Mouse (Mus musculus) hindbrain, embryonic 16.5 days (tissue): ENCODE data around the gene Psmd10. TPM values are rescaled to one million over a fixed set of nuclear protein-coding genes. Genes with fewer than 3 reads are reported as not detected.

Source experiments
- ATAC-seq: fragments of 200-750 bp; cut with Nextera tagmentation; 2 replicates; pipeline ENCODE4 v1.8.0; 2017; ENCODE audit warnings: moderate TSS enrichment, moderate library complexity
- H3K27ac ChIP-seq: fragments of 300-500 bp; sonication (generic); 2 replicates; pipeline ENCODE4 v1.5.1; 2014; ENCODE audit warnings: low read depth, mild to moderate bottlenecking, control low read depth, low read length, moderate library complexity
- H3K27me3 ChIP-seq: fragments of 300-500 bp; sonication (generic); replicated peaks from 2 replicates; pipeline ENCODE4 v1.6.1; 2014; ENCODE audit warnings: low read length; ENCODE audit not compliant: control insufficient read depth, insufficient read depth
- H3K36me3 ChIP-seq: fragments of 300-500 bp; sonication (generic); 2 replicates; pipeline ENCODE4 v1.6.1; 2014; ENCODE audit warnings: mild to moderate bottlenecking, low read length, moderate library complexity, mixed read lengths; ENCODE audit not compliant: control insufficient read depth, insufficient read depth
- H3K4me1 ChIP-seq: fragments of 300-500 bp; sonication (generic); 2 replicates; pipeline ENCODE4 v1.6.1; 2014; ENCODE audit warnings: low read depth, low read length; ENCODE audit not compliant: control insufficient read depth, insufficient read depth
- H3K4me2 ChIP-seq: fragments of 300-500 bp; sonication (generic); 2 replicates; pipeline ENCODE4 v1.6.1; 2014; ENCODE audit warnings: mild to moderate bottlenecking, low read length, control low read depth, moderate library complexity
- H3K4me3 ChIP-seq: fragments of 300-500 bp; sonication (generic); 2 replicates; pipeline ENCODE4 v1.5.1; 2014; ENCODE audit warnings: mild to moderate bottlenecking, low read length, control low read depth, moderate library complexity
- H3K9ac ChIP-seq: fragments of 300-500 bp; sonication (generic); 2 replicates; pipeline ENCODE4 v1.6.1; 2014; ENCODE audit warnings: low read depth, mild to moderate bottlenecking, control low read depth, low read length, moderate library complexity
- H3K9me3 ChIP-seq: fragments of 300-500 bp; sonication (generic); 2 replicates; pipeline ENCODE4 v1.6.1; 2014; ENCODE audit warnings: mild to moderate bottlenecking, low read length, moderate library complexity; ENCODE audit not compliant: control insufficient read depth
- WGBS: fragments of 180-500 bp; shearing (Covaris S2); extraction: QIAGEN DNeasy Blood & Tissue Kit; methylation state at CpG from one replicate; pipeline ENCODE4 v1.1.7; 2014; 5-methylcytosine and 5-hydroxymethylcytosine counted together
- polyA plus RNA-seq: library from polyadenylated mRNA; unstranded; fragments of >200 nt; fragmentation: Nextera tagmentation; extraction: Ambion mirVana; gene quantifications from 2 replicates; pipeline ENCODE4 v1.2.1, GENCODE M21; 2015

Psmd10 gene
- polyA plus RNA-seq, 1 experiment from 2014 or later: 46.6 TPM

- H3K4me1 ChIP-seq: no peaks in the 10 kb centered on the region
- no peak for ATAC-seq
Observed at GRCm38 (mm10) chrX:140979546-140979945, 23.0 kb upstream of the Psmd10 start.

DNA sequence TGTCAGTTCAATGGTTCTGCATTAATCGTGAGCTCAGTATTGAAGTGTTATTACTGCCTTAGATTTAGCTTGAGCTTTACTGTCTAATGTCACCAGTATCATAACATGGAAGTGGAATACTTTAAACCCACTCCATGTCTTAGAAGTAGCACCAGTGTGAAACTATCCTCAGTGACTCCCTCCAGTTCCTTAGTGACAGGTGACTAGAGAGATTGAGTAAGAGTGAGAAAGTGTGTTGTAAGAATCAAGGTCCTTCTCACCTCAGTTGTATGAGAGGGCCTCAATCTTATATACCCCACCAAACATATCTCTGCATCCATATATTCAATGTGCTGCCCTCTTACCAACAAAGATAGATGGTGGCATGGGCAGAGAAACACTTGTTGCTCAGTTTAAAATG, 22.4 kb upstream of the Psmd10 start:
- WGBS: 97% methylated on average over 1 of the region's 1 CpGs
- H3K27ac ChIP-seq: no peak overlapping the region
- no peak for ATAC-seq
- H3K9me3 ChIP-seq: no peaks in the 10 kb centered on the region
- H3K4me3 ChIP-seq: no peak overlapping the region
- no peaks in the 10 kb centered on the region for H3K4me1 ChIP-seq
- peaks cover 6% of the 10 kb centered on the region; the same call in 1 of the 2 replicates for H3K27me3 ChIP-seq
- H3K36me3 ChIP-seq: no peaks in the 10 kb centered on the region
- no peak overlapping the region for H3K4me2 ChIP-seq
- no peak overlapping the region for H3K9ac ChIP-seq

More at GRCm38 (mm10) chrX:140979546-140979945, 23.0 kb upstream of the Psmd10 start:
- Histone ChIP-seq H3K9ac (no peak overlapping the region), H3K27me3 (peaks cover 6% of the 10 kb centered on the region; the same call in 1 of the 2 replicates), H3K27ac (no peak overlapping the region), H3K9me3 (no peaks in the 10 kb centered on the region), H3K4me2 (no peak overlapping the region), H3K36me3 (no peaks in the 10 kb centered on the region), H3K4me3 (no peak overlapping the region)
- whole genome bisulfite sequencing: 84% methylated on average over 2 of the region's 2 CpGs

DNA sequence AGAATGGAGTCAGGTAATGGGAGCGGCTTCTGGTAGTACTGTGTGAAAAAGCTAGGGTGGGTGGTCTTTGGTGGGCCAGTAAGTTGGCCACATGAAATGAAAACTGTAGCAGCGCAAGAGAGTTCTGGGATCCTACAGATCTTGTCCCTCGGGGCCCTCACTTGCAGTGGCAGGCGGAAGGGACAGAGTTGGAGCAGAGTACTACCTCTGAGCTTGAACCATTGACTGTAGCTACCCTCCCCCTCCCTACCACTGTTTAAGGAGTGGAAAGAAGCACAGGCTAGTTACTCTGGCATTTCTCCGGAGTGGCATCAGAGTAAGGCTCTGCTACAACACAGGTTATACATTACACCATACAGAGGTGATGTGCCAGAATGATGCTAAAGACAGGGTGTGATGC, 431 bp upstream of the Psmd10 start:
- Histone ChIP-seq H3K36me3 (no peaks in the 10 kb centered on the region), H3K4me3 (peak overlapping the region; percentile 56), H3K27ac (no peak overlapping the region), H3K27me3 (no peaks in the 10 kb centered on the region; the same call in 1 of the 2 replicates), H3K4me2 (peak overlapping the region; percentile 51), H3K9me3 (no peaks in the 10 kb centered on the region), H3K9ac (peak overlapping the region; percentile 57), H3K4me1 (no peaks in the 10 kb centered on the region)
- peak; percentile 84 for ATAC-seq
- WGBS: 14% methylated on average over 4 of the region's 5 CpGs

DNA sequence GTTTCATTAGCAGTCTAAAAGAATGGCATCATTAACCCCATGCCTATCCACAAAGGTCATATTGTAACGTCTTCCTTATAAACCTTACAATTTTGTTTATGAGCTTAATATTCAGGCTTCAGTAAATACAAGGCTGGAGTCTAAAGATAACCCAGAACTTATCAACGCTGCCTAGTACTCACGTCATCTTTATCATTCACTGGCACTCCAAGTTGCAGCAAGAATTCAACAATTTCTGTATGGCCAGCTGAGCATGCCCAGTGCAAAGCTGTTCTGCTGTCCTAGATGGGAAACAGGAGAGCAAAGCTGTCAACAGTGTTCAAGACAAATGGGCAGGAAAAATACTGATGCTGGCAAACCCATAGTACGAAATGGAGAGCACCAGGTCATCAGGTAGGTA, 2.9 kb downstream of the Psmd10 start:
- no peaks in the 10 kb centered on the region; the same call in 1 of the 2 replicates for H3K27me3 ChIP-seq
- H3K4me1 ChIP-seq: no peaks in the 10 kb centered on the region
- no peak for ATAC-seq
- H3K27ac ChIP-seq: no peak overlapping the region
- no peak overlapping the region for H3K4me2 ChIP-seq
- WGBS: 92% methylated on average over 4 of the region's 4 CpGs
- H3K4me3 ChIP-seq: no peak overlapping the region
- H3K9ac ChIP-seq: no peak overlapping the region
- H3K9me3 ChIP-seq: no peaks in the 10 kb centered on the region
- no peaks in the 10 kb centered on the region for H3K36me3 ChIP-seq

DNA sequence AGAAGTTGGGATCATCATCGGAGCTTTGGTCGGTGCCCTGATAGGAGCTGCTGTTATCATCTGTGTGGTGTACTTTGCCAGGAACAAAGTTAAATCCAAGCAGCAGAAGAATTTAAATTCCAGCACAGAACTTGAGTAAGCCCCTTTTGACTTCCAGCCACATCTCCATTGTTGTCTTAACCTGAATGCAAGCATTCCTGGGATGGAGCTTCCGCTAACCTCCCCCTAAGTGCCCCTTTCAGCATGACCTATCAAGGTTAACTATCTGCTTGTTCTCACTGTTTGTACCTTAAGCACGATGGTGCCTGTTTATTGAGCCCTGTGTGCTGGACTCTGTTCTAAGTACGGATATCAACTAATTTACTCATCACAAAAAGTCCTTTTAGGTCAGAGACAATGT, 20.3 kb downstream of the Psmd10 start:
- H3K27me3 ChIP-seq: peaks cover 11% of the 10 kb centered on the region

GRCm38 (mm10) chrX:140933263-140933662, 23.3 kb downstream of the Psmd10 start:
- Histone ChIP-seq H3K9me3 (no peaks in the 10 kb centered on the region), H3K4me3 (no peak overlapping the region), H3K9ac (no peak overlapping the region), H3K36me3 (no peaks in the 10 kb centered on the region), H3K4me1 (no peaks in the 10 kb centered on the region), H3K27me3 (peaks cover 11% of the 10 kb centered on the region), H3K4me2 (no peak overlapping the region), H3K27ac (no peak overlapping the region)
- 82% methylated on average over 3 of the region's 3 CpGs for WGBS
- ATAC-seq: no peak

More for the DNA sequence above, 20.3 kb downstream of the Psmd10 start:
- Histone ChIP-seq H3K36me3 (no peaks in the 10 kb centered on the region), H3K4me2 (no peak overlapping the region), H3K9me3 (no peaks in the 10 kb centered on the region), H3K4me3 (no peak overlapping the region), H3K4me1 (no peaks in the 10 kb centered on the region), H3K27ac (no peak overlapping the region), H3K9ac (no peak overlapping the region)
- WGBS: 75% methylated on average over 5 of the region's 5 CpGs
- no peak for ATAC-seq

- peak; percentile 45; the same call in 1 of the 2 replicates for ATAC-seq
- Histone ChIP-seq H3K9ac (no peak overlapping the region), H3K9me3 (no peaks in the 10 kb centered on the region), H3K4me3 (no peak overlapping the region), H3K4me2 (no peak overlapping the region), H3K27me3 (peaks cover 11% of the 10 kb centered on the region), H3K27ac (no peak overlapping the region), H3K36me3 (no peaks in the 10 kb centered on the region), H3K4me1 (no peaks in the 10 kb centered on the region)
- 63% methylated on average over 3 of the region's 3 CpGs for WGBS
Observed at GRCm38 (mm10) chrX:140932066-140932465, 24.5 kb downstream of the Psmd10 start.

DNA sequence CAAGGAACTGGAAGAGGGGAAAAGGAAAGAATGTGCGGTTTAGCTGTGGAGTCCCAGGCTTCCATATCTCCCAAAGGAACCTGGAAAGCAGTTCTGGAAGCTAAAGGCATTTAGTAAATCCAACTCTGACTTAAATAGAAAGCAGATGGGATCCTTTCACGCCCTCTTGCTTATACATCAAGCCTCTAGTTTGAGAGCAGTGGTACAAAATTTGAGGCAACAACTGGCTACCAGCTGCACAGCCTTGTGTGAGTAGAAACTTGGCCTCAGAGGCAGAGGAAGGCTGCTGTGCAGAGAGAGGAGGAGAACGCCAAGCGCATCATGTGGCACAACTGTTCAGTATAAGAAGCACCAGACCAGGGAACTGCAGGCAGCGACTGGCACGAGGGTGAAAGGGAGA, 35.2 kb downstream of the Psmd10 start:
- 81% methylated on average over 6 of the region's 6 CpGs for WGBS
- no peaks in the 10 kb centered on the region for H3K36me3 ChIP-seq
- H3K27ac ChIP-seq: no peak overlapping the region
- H3K9ac ChIP-seq: no peak overlapping the region
- H3K4me1 ChIP-seq: no peaks in the 10 kb centered on the region
- no peak overlapping the region for H3K4me3 ChIP-seq
- no peaks in the 10 kb centered on the region for H3K9me3 ChIP-seq
- H3K27me3 ChIP-seq: peaks cover 2% of the 10 kb centered on the region
- no peak for ATAC-seq
- H3K4me2 ChIP-seq: no peak overlapping the region

DNA sequence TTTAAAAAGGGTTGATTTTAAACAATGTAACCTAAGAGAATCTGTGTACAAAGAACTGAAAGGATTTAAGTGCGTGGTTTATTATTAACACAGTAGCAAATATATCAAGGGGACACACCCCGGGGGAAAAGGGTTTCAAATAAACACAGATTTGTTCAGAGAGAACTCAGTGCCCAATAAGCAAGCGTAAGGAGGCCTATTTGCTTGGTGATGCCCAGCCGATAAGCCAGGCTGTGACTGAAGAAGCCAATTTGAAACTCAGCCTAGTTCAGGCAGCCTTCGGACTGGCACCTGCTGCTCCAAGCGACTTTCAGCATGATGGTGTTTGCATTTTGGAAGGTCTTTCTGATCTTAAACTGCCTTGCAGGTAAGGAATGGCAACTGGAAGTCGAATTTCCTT, 49.2 kb downstream of the Psmd10 start, which contains the start of gene Vsig1:
Vsig1 (plus strand) TSS at position 249 of the 400 bp plus-strand sequence.
- Histone ChIP-seq H3K4me3 (no peak within 1 kb of the TSS), H3K36me3 (no peaks in the 10 kb centered on the region), H3K9ac (no peak within 1 kb of the TSS), H3K27ac (no peak within 1 kb of the TSS), H3K27me3 (no peaks in the 10 kb centered on the region), H3K9me3 (no peaks in the 10 kb centered on the region), H3K4me2 (no peak within 1 kb of the TSS), H3K4me1 (no peaks in the 10 kb centered on the region)
- 75% methylated on average over 7 of the region's 7 CpGs for WGBS
- ATAC-seq: no peak

DNA sequence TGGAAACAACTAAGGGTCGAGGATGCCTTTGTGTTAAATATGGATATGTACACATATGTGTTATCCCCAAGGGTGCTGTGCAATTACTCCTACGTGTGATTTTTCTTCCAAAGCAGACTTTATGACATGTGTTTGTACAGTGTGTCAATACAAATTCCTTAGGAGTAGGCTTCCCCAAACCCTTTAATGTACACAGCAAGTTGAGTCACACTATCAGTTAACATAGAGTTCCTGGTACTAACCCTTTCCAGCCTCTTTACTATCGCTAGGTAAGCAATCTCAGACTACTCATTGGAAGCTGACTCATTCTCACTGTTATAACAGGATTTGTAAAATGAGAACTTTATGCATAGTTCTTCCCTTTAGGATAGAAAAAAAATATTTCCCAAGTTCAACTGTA, 53.0 kb downstream of the Psmd10 start:
- WGBS: 87% methylated on average over 3 of the region's 3 CpGs

More for the DNA sequence above, 53.0 kb downstream of the Psmd10 start:
- no peaks in the 10 kb centered on the region for H3K27me3 ChIP-seq
- no peak overlapping the region for H3K27ac ChIP-seq
- no peak overlapping the region for H3K4me2 ChIP-seq
- ATAC-seq: no peak
- H3K9ac ChIP-seq: no peak overlapping the region
- no peak overlapping the region for H3K4me3 ChIP-seq
- no peaks in the 10 kb centered on the region for H3K9me3 ChIP-seq
- no peaks in the 10 kb centered on the region for H3K4me1 ChIP-seq
- no peaks in the 10 kb centered on the region for H3K36me3 ChIP-seq
